Mouse (Mus musculus) MEL (cell line): ENCODE data around the gene Itga2b. TPM values are rescaled to one million over a fixed set of nuclear protein-coding genes. Genes with fewer than 3 reads are reported as not detected.

Source experiments
- DNase-seq: peaks from one replicate; pipeline ENCODE4 v3.0.0; 2011; ENCODE audit warnings: low read depth, low spot score
- H3K27ac ChIP-seq: 2 replicates; pipeline ENCODE4 v1.5.1; 2012; ENCODE audit warnings: low read depth, mild to moderate bottlenecking, control low read depth, low read length, moderate library complexity; ENCODE audit not compliant: control insufficient read depth
- H3K27me3 ChIP-seq, 2 experiments: fragments of 150-350 bp in 1 of 2; sonication (generic) in 1 of 2; 2 replicates each; pipeline ENCODE4 v1.6.1; 2012; ENCODE audit warnings: low read length in 2 of 2, mild to moderate bottlenecking in 2 of 2, improper control_type of control experiment in 1 of 2, moderate library complexity in 1 of 2; ENCODE audit not compliant: insufficient read depth in 2 of 2, control insufficient read depth in 1 of 2
- H3K36me3 ChIP-seq, 2 experiments: 2 replicates each; pipeline ENCODE4 v1.6.1; 2012 to 2014; ENCODE audit warnings: low read length in 2 of 2, improper control_type of control experiment in 1 of 2, inconsistent platforms in 1 of 2, mild to moderate bottlenecking in 1 of 2; ENCODE audit not compliant: insufficient read depth in 2 of 2, control insufficient read depth in 1 of 2
- H3K4me1 ChIP-seq, 2 experiments: fragments of 150-350 bp in 1 of 2; sonication (generic) in 1 of 2; 2 replicates each; pipeline ENCODE4 v1.6.1; 2012; ENCODE audit warnings: low read length in 2 of 2, improper control_type of control experiment in 1 of 2, mild to moderate bottlenecking in 1 of 2; ENCODE audit not compliant: insufficient read depth in 2 of 2, control insufficient read depth in 1 of 2
- H3K4me3 ChIP-seq, 2 experiments: fragments of 150-350 bp in 1 of 2; sonication (generic) in 1 of 2; 2 replicates each; pipeline ENCODE4 v1.5.1; 2012; ENCODE audit warnings: low read depth in 2 of 2, low read length in 2 of 2, mild to moderate bottlenecking in 2 of 2, moderate library complexity in 2 of 2, control low read depth in 1 of 2, improper control_type of control experiment in 1 of 2; ENCODE audit not compliant: control insufficient read depth in 1 of 2, insufficient read depth in 1 of 2
- H3K79me2 ChIP-seq: 2 replicates; pipeline ENCODE4 v1.6.1; 2012; ENCODE audit warnings: mild to moderate bottlenecking, low read length, moderate library complexity; ENCODE audit not compliant: control insufficient read depth, poor library complexity, insufficient read depth
- H3K9ac ChIP-seq: 2 replicates; pipeline ENCODE4 v1.6.1; 2012; ENCODE audit warnings: low read depth, mild to moderate bottlenecking, control low read depth, low read length, moderate library complexity; ENCODE audit not compliant: control insufficient read depth, poor library complexity, severe bottlenecking
- H3K9me3 ChIP-seq: fragments of 150-350 bp; sonication (generic); replicated peaks from 2 replicates; pipeline ENCODE4 v1.6.1; 2012; ENCODE audit warnings: mild to moderate bottlenecking, low read length, improper control_type of control experiment, moderate library complexity; ENCODE audit not compliant: insufficient read depth
- CHD2 ChIP-seq: IDR thresholded peaks from 2 replicates; pipeline ENCODE4 v1.6.1; 2011; ENCODE audit warnings: low read length, improper control_type of control experiment
- ETS1 ChIP-seq: IDR thresholded peaks from 2 replicates; pipeline ENCODE4 v1.6.1; 2012; ENCODE audit warnings: low read depth, mild to moderate bottlenecking, inconsistent platforms, low read length, improper control_type of control experiment, moderate library complexity
- KAT2A ChIP-seq: conservative IDR thresholded peaks from 2 replicates; pipeline ENCODE4 v1.6.1; 2012; ENCODE audit warnings: low read depth, low read length, improper control_type of control experiment, inconsistent platforms
- MAX ChIP-seq: IDR thresholded peaks from 2 replicates; pipeline ENCODE4 v1.6.1; 2011; ENCODE audit warnings: low read length, improper control_type of control experiment
- MAZ ChIP-seq: IDR thresholded peaks from 2 replicates; pipeline ENCODE4 v1.6.1; 2012; ENCODE audit warnings: low read depth, mild to moderate bottlenecking, inconsistent platforms, low read length, improper control_type of control experiment
- MEF2A ChIP-seq: IDR thresholded peaks from 2 replicates; pipeline ENCODE4 v1.6.1; 2014; ENCODE audit warnings: low read depth, mild to moderate bottlenecking, inconsistent platforms, low read length, improper control_type of control experiment; ENCODE audit not compliant: poor library complexity, insufficient replicate concordance, severe bottlenecking; ENCODE audit errors: extremely low read depth
- MXI1 ChIP-seq: IDR thresholded peaks from 2 replicates; pipeline ENCODE4 v1.6.1; 2011; ENCODE audit warnings: mild to moderate bottlenecking, low read depth, low read length, improper control_type of control experiment
- MYB ChIP-seq: IDR thresholded peaks from 2 replicates; pipeline ENCODE4 v1.6.1; 2011; ENCODE audit warnings: mild to moderate bottlenecking, low read depth, low read length, improper control_type of control experiment
- MYC ChIP-seq: IDR thresholded peaks from 2 replicates; pipeline ENCODE4 v1.6.1; 2011; ENCODE audit warnings: low read depth, mild to moderate bottlenecking, low read length, improper control_type of control experiment, moderate library complexity
- NRF1 ChIP-seq: IDR thresholded peaks from 2 replicates; pipeline ENCODE4 v1.6.1; 2014; ENCODE audit warnings: low read depth, mild to moderate bottlenecking, inconsistent platforms, low read length, improper control_type of control experiment, moderate library complexity; ENCODE audit not compliant: poor library complexity, insufficient read depth, severe bottlenecking
- POLR2AphosphoS2 ChIP-seq: IDR thresholded peaks from 2 replicates; pipeline ENCODE4 v1.6.1; 2011; ENCODE audit warnings: low read length, improper control_type of control experiment
- RAD21 ChIP-seq: IDR thresholded peaks from 2 replicates; pipeline ENCODE4 v1.6.1; 2011; ENCODE audit warnings: mild to moderate bottlenecking, low read depth, low read length, improper control_type of control experiment
- SIN3A ChIP-seq: IDR thresholded peaks from 2 replicates; pipeline ENCODE4 v1.6.1; 2012; ENCODE audit warnings: low read length, improper control_type of control experiment, inconsistent platforms
- SMC3 ChIP-seq: IDR thresholded peaks from 2 replicates; pipeline ENCODE4 v1.6.1; 2011; ENCODE audit warnings: low read depth, low read length, improper control_type of control experiment
- TBP ChIP-seq: IDR thresholded peaks from 2 replicates; pipeline ENCODE4 v1.8.0; 2011; ENCODE audit warnings: low read depth, low read length, improper control_type of control experiment
- UBTF ChIP-seq: IDR thresholded peaks from 2 replicates; pipeline ENCODE4 v1.6.1; 2012; ENCODE audit warnings: low read depth, mild to moderate bottlenecking, inconsistent platforms, low read length, improper control_type of control experiment, moderate library complexity, borderline replicate concordance; ENCODE audit not compliant: insufficient read depth
- ZNF384 ChIP-seq: IDR thresholded peaks from 2 replicates; pipeline ENCODE4 v1.6.1; 2012; ENCODE audit warnings: low read depth, mild to moderate bottlenecking, inconsistent platforms, low read length, improper control_type of control experiment
- polyA plus RNA-seq, 2 experiments: library from polyadenylated mRNA; stranded (reverse) in 1 of 2; unstranded in 1 of 2; fragments of >175 nt in 1 of 2; fragments of >200 nt in 1 of 2; gene quantifications; 2 replicates each; pipeline versions ENCODE4 v1.2.1 to v1.2.4; 2012; ENCODE audit warnings: low replicate concordance in 2 of 2, low read depth in 1 of 2; ENCODE audit not compliant: insufficient read length in 2 of 2, insufficient read depth in 1 of 2, missing spikeins in 1 of 2
- total RNA-seq: library from RNA; depleted of rRNA; stranded (reverse); fragments of 300-350 nt; gene quantifications from 2 replicates; pipeline ENCODE4 v1.2.3, GENCODE M21; 2012

Gene Itga2b
- total and polyA plus RNA-seq, 3 experiments = 10.7 to 55.7 TPM; not detected in 1

DNA sequence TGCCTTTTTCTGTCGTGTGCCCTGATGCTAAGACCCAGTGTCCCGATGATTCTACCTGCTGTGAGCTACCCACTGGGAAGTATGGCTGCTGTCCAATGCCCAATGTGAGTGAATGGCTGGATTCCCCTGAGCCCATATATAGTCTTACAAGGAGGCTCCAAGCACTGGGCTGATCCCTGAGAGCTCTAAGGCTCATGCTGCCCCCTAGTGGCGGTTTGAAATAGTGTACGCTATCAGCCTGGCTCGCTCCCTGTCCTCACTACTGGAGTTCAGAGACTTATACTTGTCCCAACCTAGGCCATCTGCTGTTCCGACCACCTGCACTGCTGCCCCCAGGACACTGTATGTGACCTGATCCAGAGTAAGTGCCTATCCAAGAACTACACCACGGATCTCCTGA is 35.5 kb downstream of the Itga2b start (continued):
- TF ChIP-seq MEF2A = no peak
- TF ChIP-seq MYC = 0 out of 2 replicates have a peak, but pooled peaks have one; percentile 45
- no peak for TF ChIP-seq MXI1
- TF ChIP-seq MYB = no peak
- TF ChIP-seq CHD2 = no peak
- TF ChIP-seq MAX = no peak
- 0 out of 2 replicates have a peak, but pooled peaks have one; percentile 15 for TF ChIP-seq TBP
- TF ChIP-seq RAD21 = peak; percentile 90
- TF ChIP-seq SMC3 = peak; percentile 87
- no peak for TF ChIP-seq ETS1
- TF ChIP-seq MAZ = no peak
- TF ChIP-seq UBTF = no peak
- no peak for TF ChIP-seq KAT2A
- peak; percentile 48; the same call in 1 of the 2 replicates for TF ChIP-seq SIN3A
- no peak for TF ChIP-seq POLR2AphosphoS2
- TF ChIP-seq ZNF384 = no peak

DNA sequence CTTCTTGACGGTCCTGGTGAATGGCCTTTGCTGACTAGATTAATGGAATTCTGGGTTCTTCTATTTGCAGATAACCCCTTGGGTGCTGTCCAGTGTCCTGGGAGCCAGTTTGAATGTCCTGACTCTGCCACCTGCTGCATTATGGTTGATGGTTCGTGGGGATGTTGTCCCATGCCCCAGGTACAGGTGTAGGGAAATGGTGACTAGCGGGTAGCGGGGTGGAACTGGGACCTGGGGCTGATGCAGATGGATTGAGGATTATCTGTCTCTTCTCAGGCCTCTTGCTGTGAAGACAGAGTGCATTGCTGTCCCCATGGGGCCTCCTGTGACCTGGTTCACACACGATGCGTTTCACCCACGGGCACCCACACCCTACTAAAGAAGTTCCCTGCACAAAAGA is 36.1 kb downstream of the Itga2b start:
- no peaks in the 10 kb centered on the region for H3K27me3 ChIP-seq
- peaks cover 2% of the 10 kb centered on the region; the same call in 1 of the 2 replicates for H3K79me2 ChIP-seq

DNA sequence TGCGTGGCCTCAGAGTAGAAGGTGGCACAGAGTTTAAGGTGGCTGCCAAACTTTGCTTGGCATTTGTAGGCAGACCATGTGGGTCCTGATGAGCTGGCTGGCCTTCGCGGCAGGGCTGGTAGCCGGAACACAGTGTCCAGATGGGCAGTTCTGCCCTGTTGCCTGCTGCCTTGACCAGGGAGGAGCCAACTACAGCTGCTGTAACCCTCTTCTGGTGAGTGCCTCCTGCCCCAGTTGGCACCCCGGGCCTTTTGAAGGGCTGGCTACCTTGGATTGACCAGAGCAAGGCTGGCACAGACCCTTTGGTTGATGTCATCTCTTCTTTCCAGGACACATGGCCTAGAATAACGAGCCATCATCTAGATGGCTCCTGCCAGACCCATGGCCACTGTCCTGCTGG is 37.0 kb downstream of the Itga2b start:
- Histone ChIP-seq H3K9me3 (no peaks in the 10 kb centered on the region), H3K79me2 (peaks cover 2% of the 10 kb centered on the region; the same call in 1 of the 2 replicates), H3K4me3 (no peak overlapping the region), H3K27ac (no peak overlapping the region), H3K27me3 (no peaks in the 10 kb centered on the region), H3K4me1 (peaks cover 5 to 22% of the 10 kb centered on the region in 2 experiments), H3K9ac (no peak overlapping the region), H3K36me3 (peaks cover 0 to 11% of the 10 kb centered on the region in 2 experiments; a peak in 3 of 4 replicates)
- TF ChIP-seq MXI1 (0 out of 2 replicates have a peak, but pooled peaks have one; percentile 8), NRF1 (no peak)
- no peak for DNase-seq

More for the DNA sequence above, 36.1 kb downstream of the Itga2b start:
- TF ChIP-seq MAX (no peak), NRF1 (no peak)
- TF ChIP-seq, all 39 proteins: peak for 0
- Histone ChIP-seq H3K36me3 (peaks cover 0 to 8% of the 10 kb centered on the region in 2 experiments; a peak in 3 of 4 replicates), H3K4me3 (no peak overlapping the region), H3K4me1 (peaks cover 3 to 22% of the 10 kb centered on the region in 2 experiments), H3K9me3 (no peaks in the 10 kb centered on the region), H3K27ac (no peak overlapping the region), H3K9ac (no peak overlapping the region)
- no peak for DNase-seq
